Mouse (Mus musculus) heart, adult 9 months (tissue): ENCODE measurements at regions not wholly inside any gene's neighbourhood (a gene's known extent, or its start where the extent isn't known, plus 50 kb on each side); places are given as distances from the start of the nearest gene placed in this dataset.

ENCODE experiments used
- DNase-seq, 2 experiments: peaks; one replicate each; pipeline ENCODE4 v3.0.0; 2022; ENCODE audit warnings: low spot score in 2 of 2

- DNase-seq = no peak
Measured at GRCm38 (mm10) chr2:128431751-128432150, 159.3 kb upstream of the Spdye4c start.

DNA sequence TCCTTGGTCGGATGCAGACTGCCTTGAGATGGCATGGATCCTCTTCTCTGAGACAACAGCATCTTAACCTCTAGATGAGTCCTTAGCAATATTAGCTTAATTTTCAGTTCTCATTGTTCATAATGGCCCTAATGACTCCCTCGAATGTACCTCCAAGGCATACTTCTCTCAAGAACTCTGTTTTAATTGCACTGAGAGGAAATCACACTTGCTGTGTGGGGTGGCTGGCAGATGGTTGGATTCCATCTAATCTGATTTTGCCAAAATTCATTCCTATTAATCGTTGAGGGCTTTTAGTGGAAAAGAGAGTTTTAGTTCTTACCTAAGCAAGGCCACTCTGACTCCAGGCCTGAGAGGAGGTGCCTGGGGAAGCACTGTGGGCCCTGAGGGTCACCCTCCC is 158.3 kb upstream of the Spdye4c start:
- no peak for DNase-seq

DNA sequence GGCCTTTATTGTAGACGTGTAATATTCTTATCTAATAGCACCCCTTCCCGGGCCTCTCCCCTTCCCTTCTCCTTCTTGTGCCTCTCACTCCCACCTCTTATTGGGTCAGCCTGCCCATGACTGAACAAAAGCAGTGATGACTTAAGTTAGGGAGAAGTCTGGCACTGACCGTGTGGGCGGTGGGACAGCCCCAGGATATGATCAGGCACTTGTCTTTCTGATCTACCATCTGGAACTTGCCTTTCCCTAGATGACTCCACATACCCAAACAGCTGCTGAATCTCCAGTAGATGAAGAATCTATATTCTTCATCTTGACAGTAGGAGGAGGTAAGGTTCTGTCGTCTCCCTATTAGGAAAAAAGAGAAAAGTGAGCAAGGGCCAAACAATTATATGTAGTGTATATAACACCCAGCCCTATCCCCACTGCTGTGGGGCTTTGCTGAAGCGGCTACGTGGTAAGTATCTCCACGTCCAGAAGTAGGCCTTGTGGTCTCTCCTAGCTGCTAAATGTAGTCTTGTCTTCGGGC is 157.4 kb upstream of the Spdye4c start:
- DNase-seq = no peak

- DNase-seq = no peak
Measured at GRCm38 (mm10) chr2:128434200-128434977, 156.6 kb upstream of the Spdye4c start.

DNA sequence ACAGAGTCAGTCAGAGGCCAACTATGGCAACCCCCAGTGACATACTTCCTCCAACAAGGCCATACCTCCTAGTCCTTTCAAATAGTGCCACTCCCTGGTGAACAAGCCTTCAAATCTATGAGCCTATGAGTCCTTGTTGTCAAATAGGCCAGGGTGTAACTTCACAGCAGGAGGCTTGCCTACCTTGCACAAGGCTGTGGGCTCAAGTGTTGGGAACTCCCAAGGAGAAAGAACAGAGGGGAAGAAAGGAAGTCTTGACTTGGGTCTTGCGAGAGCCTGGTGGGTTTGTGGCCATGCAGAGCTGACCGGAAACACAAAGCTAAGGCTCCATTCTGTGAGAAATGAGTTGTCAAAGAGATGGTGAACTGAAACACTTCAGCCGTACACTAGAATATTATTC is 154.6 kb upstream of the Spdye4c start:
- DNase-seq = no peak

GRCm38 (mm10) chr2:128437698-128438097 is 153.3 kb upstream of the Spdye4c start:
- DNase-seq = no peak

DNA sequence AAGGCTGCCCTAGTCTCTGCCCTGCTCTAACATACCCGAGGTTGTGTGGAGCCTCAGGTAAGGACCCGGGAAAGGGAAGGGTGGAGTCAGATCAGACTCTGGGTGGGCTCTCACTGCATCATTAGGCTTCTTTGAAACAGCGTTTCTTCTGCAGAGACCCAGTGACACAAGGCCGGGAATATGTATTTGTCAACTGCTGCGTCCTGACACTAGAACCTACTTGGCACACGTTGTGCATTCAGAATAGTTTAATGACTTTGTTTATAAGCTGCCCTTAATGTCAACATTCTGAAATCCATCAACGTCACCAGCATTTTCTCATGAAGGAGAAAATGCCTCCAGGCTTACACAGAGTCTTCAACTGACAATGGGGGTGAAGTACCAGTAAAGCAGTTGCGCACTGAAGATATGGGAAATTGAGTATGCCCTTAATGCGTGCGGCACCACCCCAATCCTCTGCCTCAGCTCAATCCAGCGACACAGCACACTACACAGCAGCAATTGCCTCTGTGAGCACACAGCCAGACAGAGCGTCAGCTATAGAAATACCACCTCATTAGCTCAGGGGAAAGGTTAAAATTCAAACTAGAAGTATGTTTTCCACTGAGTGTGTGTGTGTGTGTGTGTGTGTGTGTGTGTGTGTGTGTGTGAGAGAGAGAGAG is 152.7 kb upstream of the Spdye4c start:
- no peak for DNase-seq

- no peak for DNase-seq
Measured at GRCm38 (mm10) chr2:128438897-128439296, 152.1 kb upstream of the Spdye4c start.

DNA sequence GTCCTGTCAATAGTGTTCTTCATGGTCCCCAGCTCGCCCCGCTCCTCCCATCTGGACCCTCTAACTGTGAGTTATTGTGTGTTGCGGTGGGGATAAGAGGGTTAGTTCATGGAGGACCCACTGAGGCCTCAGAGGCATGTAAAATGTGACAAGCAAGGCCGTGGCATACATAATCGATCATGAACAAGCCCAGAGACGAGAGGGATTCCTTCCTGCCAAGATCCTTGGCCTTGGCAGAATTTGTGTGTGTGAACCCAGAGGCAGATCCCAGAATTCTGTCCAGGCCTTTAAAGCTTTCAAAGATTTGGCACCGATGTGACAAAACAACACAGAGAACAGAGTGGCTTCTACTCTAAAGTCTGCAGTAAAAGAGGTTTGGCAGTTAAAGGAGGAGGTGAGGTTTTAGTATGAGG is 146.4 kb upstream of the Spdye4c start:
- no peak for DNase-seq

DNA sequence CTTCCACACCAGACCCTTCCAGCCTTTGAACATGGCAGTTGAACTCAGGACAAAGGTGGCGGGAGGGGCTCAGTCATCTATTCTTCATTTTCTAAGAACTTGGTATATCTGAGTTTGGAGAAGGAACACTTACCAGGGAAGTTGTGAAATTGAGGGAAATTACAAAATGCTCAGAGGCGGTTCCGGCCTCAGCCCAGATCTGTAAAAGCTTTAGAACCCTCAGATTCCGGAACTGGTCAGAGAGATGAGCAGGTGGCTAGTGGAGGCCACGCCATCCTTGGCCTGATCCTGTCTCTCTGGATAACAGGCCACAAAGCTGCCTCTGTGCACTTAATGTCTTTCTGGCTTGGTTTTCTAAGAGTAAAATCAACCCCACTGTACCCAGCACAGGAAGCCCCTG is 145.6 kb upstream of the Spdye4c start:
- DNase-seq = no peak

DNA sequence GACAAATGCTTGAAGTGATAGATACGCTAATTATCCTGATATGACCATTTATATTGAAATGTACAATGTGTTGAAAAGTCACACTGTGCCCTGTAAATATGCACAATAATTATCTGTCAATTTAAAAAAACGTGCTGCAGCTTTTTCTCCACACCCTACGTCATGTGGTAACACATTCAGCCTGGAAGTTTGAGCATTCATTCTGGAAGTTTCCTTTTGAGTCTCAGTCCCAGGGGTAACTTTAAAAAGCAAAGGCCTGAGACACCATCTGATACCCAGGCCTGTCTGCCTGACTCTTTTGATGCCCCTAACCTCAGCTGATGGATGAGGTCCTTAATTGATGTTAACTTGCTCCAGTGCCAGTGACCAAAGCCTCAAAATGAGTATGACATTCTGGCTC is 141.7 kb upstream of the Spdye4c start:
- DNase-seq = no peak

GRCm38 (mm10) chr2:128450045-128450444 is 141.0 kb upstream of the Spdye4c start:
- DNase-seq = no peak

GRCm38 (mm10) chr2:128451554-128452239 is 139.3 kb upstream of the Spdye4c start:
- DNase-seq = no peak

DNA sequence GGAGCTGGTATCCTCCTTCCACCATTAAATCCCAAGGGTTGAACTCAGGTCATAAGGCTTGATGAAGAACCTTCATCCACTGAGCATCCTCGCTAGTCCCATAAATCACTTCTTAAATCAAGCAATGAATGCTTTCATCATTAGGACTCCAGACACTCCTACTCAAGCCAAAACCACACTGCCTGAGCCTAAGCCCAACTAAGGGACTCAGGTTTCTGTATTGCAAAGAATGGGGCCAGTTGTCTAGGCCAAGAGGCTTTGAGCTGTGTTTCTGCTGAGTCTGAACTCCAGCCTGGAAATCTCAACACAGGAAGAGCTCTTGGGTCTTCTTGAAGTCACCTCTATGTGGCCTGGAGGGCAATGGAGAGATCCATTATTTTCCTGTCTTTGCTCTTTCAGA is 138.4 kb upstream of the Spdye4c start:
- no peak for DNase-seq

- DNase-seq = no peak
Measured at GRCm38 (mm10) chr2:128454509-128454908, 136.5 kb upstream of the Spdye4c start.

DNA sequence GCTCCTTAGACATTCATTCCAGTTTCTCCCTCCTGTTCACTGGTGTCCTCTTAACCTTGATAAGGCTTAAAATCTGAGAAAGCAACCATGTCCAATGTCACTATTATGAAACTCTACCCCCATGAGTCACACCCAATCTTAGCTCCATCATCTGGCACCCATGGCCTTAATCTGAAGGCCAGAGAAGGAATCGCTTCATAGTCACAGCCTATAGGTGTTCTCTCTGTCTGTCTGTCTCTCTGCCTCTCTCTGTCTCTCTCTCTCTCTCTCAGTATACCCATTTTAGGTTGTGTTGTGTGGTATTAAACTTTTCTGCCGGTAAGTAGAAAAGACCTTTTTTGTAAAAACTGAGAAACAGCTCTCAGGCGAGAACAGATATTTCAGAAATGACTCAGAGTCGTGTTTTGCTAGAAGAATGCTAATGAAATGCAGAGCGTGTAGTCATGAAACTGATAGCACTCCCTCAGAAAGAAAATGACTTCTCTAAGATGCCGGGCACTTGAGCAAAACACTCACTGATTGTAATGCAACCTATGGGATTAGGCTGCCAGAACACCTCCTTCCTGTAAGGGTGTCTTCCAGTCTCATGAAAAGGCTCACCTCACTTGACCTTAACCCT is 133.3 kb upstream of the Spdye4c start:
- no peak for DNase-seq

DNA sequence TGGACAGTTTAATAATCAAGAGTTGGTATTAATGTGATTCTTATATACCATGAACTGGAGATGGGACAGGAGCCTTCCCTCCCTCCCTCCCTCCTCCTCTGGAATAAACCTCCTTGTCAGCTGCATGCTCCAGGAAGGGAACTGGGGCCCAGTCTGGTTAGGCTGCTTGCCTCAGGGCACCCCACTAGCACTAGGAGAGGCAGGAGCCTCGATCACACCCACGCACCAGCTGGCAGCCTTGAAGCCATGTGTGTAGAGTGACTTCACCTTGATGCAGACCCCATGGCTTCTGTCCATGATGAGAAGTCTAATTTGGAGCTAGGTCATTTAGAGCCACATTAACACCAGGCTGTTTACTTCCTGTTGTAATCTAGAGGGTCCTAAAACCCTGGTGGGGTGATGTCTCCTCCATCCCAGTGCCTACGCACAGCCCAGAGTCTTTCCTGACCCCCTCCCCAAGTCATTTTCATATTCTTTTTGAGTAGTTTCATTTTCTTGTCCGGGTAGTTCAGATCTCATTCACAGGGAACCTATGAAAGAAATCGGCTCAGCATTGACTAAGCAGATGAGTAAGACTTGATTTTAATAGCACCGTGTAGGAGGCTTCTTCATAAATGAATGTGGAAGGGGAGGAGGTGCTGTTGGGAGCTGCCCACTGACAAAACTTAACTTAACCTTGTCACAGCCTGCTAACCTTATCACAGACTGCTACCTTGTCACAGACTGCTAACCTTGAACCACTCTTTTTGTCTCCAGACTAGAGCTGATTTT is 125.6 kb upstream of the Spdye4c start:
- DNase-seq = no peak

GRCm38 (mm10) chr2:128467490-128468245 is 123.3 kb upstream of the Spdye4c start:
- peak in 1 of 2 experiments; percentile 36 for DNase-seq

GRCm38 (mm10) chr2:128468323-128468722 is 122.7 kb upstream of the Spdye4c start:
- no peak for DNase-seq

GRCm38 (mm10) chr2:128470351-128470750 is 120.7 kb upstream of the Spdye4c start:
- peak; percentile 79 to 84 for DNase-seq
